Mouse (Mus musculus) lung, postnatal 36 days (tissue): ENCODE data around the gene Meltf.

ENCODE experiments used
- DNase-seq: peaks from one replicate; pipeline ENCODE4 v3.0.0; 2022; ENCODE audit warnings: mixed read lengths

Gene Meltf

DNA sequence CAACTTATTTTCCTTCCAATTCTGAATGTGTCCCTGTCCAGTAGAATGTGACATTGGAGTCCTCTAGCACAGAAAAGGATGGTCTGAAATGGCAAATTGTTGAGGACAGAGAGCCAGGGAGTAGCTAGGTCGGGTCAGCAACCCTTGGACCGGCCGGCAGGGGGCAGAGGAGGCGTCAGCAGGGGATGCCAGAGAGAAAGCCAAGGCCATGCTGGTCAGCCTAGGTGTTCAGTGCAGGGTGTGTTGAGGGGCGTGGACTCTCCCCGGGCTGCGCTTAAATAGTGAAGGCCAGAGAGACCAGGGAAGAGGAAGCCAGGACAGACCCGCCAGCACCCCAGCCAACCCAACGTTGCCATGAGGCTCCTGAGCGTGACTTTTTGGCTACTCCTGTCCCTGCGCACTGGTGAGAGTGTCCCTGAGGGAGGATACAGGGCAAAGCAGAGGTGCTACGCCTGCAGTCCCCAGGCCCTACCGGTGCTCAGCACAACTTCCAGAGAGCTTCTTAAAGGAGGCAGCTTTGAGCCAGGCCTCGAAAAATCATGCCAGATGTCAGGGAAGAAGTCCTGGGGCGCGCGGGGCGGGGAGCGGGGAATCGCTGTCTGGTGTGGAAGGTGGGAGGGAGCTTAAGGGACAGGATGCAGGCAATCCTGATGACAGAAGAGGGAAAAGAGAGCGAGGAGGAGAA, at the start of gene Meltf:
Gene Meltf, plus strand, starts transcription at position 238 of the 685 bp plus-strand sequence.
- DNase-seq, result peak; percentile 80

DNA sequence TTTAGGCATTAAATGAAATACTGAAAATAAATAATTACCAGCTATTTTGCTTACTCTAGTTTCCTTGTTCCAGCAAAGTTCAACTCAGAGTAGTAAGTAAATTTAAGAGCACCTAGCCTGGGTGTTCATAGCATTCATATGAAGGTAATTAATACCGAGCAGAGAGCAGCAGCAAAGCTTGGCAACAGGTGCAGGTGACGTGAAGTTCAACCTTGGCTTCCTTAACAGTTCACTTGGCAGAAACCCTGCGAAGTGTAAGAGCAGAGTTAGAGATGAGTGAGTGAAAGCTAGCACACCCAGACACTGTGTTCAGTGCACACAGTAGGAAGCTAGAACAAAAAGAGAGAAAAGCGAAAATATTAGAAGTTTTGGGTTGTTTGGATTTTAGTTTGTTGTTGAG, 47.9 kb upstream of the Meltf start:
- no peak for DNase-seq

DNA sequence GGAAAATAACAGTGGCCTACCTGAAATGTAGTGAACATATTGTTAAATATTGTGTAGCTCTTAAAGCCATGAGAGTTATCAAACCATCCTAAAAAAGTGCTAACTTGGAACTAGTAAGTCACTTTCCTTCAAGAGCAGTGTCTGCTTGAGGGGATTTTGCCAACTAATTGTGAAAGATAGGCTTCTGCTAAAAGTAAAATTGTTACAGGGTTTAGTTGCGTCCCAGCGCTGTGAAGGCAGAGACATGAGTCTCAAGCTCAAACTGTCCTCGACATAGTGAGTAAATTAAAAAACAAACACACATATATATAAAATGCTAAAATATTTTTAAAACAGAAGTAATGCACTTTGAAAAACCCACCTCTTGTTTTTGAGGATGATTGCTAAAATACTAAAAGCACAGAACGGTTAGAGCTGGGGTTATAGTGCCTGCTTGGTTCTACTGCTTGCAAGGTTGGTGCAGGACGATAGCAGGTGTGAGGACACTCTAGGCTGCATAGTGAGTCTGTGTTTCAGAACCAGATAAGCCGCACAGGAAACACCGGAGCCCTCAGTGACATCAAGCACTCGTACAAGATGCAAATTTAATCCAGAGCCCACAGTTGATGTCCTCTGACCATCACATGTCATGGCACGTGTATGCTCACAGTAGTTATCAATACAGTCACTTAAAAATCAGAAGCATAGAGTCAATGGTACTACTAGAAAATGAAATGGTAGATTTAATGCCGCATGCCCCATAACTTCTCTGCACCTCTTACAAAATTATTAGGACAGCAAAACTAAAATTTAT, 45.8 kb upstream of the Meltf start:
- no peak for DNase-seq

DNA sequence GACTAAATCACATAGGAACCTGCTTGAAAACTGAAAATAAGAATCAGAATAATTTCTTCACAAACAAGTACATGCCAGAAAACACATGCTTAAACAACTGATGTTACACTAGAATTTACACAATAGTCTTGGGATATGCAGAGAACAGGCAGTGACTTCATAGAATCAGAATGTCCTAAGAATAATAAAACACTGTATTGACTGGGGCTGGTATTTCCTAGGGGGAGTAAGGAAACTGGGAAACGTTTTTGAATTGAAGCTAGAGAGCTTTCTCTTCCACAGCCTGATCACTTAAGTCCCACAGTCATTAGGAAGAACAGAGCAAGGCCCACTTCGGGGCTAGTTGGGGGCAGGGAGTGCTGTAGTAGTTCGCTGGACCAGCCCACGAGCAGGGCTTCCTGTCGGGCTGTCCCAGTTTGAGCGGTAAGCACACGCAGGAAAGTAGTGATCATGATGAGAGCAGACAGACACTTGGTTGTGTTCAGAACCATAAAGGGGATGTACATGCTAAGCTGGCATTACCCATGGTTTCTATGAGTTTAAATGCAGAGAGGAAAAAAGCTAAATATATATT, 44.5 kb upstream of the Meltf start:
- DNase-seq, result peak; percentile 34

DNA sequence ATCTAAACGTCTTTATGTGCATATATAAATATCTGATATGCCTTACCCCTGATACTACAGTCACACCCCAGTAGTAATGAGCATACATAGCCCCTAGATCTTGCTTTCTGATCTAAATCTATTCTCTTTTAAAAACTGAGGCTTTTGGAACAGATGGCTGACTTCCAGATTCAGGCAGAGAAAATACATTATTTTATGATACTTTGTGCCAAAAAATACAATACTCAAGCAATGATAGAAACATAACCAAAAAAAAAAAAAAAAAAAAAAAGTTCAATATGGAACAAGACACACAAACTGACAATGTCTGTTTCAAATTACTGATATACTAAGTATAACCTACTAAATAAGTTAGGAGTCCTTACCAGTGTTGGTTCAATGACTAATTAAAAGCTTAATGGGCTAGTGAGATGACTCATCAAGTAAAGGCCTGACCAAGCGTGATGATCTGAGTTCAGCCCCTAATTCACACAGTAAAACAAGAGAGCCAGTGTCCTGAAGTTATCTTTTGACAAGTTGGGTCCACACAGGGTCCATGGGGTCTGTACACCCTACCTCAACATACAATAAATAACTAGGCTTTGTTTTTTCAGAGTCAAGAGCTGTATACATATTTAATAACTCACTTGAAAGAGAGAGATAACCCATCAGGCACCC, 43.8 kb upstream of the Meltf start:
- no peak for DNase-seq

DNA sequence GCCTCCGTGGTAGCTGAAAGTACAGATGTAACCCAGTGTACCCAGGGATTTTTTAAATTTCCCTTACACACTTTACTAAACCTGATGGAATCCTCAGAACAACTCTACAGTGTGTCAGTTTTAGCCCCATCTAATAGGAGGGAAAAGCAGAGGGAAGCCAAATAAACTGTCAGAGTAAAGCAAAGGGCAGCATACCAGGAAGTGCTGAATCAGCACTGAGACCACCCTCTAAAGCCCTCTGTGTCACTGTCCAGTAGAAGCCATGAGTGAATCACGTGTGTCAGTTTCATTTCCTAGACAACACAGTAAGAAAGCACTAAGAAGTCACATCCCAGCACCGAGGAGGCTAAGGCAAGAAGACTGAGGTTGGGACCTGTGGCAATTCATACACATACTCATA, 41.2 kb upstream of the Meltf start:
- DNase-seq, result no peak

DNA sequence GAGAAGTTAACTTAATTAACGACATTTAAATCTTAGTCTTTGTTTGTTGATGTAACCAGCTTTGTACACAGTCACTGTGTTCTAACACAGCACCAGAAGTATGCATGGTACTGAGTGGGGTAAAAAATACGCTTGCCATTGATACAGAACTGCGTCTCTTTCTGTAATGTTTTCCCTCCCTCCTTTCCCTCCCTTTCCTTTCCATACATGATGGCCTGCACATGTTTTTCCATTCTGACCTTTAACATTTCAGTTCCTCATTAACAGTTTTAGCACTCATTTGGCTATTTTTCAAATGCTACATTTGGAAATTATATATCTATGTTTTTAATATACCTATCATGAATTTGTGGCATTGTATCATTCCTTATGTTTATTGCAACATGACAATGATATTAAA, 34.4 kb upstream of the Meltf start:
- DNase-seq, result no peak

DNA sequence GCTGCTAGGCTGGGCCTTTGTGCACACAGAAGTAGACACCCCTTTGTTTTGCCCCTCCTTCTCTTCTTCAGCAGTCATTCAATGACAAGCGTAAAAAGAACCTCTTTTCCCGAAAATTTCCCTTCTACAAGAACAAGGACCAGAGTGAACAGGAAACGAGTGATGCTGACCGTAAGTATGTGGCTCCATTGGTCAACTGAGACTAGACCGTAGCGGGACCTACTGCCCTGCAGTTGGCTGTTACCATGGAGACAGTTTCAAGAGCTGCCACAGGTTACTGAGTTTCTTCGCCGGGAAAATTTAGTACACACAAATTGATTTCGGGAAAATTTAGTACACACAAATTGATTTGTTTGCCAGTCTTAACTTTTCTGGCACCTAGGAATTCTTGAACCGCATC, 31.8 kb upstream of the Meltf start:
- DNase-seq, result no peak

DNA sequence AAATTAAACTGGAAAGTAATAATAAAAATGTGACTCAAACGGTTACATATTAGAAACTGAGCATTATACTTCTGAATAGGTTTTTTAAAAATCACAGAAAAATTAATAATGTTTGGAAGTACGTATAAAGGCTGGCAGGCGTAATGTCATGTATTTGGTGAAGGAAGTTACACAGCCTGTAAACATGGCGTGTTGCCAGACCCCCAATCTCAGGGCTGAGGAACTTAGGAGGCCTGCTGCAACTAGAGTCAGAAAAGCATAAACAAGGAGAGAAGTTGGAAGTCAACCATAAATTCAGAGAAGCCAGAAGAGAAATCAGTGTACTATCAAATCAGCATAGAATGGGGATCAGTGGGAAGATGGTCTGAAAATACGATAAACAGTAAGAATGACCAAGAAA, 14.7 kb upstream of the Meltf start:
- DNase-seq, result peak; percentile 40

DNA sequence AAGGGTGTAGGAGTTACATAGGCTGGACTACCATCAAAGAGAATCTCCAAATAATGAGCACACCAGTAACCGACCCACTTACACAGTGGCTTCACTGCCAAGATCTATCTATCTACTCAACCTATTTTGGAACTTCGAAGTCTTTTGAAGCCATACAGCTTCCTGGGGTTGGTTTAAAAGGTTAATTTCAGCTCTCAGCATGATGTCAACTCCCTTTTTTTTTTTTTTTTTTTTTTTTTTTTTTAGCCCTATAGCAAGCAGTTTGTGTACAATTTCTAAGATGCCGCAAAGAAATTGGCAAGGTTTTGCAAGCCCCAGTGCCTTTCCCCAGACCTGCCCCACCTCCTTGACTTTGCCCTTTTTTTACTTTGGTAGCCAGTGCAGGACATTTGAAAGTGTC, 13.4 kb upstream of the Meltf start:
- no peak for DNase-seq

DNA sequence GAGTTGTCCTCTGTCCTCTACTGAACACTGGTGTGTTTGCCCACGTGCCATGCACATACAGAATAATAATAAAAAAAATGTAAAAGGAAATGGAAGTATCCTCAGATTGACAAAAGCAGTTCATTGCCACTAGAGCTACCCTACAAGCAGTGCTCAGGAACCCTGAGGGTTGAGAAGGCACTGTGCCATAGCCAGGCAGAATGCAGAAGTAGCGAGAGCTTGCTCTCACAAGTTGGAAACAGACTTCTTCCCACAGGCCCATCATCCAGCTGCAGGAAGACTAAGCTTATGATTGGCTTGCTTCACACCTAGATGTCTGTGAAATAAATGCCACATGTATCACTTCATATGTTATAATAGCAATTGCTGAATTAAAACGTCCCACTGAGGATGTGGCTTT, 11.7 kb upstream of the Meltf start:
- no peak for DNase-seq

DNA sequence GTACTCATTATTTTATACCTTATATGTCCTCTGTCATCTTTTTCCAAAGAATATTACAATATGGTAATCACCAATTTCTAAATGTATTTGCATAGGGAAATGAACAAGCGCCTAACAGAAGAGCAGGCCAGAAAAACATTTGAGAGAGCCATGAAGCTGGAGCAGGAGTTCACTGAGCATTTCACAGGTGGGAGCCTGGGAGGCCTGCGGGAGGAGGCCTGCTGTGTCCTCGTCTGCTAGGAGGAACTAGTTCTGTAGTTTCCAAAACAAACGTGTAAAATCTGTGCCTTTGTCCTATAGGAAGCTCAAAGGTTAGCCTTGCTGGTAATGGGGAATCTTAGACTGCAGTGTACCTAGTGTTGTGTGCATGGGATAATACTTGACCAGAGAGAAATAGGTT, 10.9 kb upstream of the Meltf start:
- DNase-seq, result no peak

DNA sequence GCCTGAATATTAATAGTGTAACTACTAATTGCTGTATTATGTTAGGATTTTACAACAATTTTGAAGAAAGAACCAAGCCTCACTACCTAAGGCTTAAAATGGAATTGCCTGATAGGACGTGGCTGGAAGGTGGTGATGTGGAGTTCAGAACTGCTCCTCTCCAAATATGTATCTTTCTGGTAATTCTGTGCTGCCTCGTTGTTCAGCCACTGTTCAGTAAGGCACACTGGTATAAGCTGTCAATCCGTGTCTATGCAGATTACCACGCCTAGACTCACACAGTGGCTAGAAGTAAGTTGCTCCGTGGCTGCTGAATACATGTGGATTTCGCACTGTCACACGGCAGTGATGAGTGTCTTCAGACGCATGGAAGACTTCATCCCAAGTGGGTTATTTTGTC, 4.9 kb upstream of the Meltf start:
- no peak for DNase-seq

DNA sequence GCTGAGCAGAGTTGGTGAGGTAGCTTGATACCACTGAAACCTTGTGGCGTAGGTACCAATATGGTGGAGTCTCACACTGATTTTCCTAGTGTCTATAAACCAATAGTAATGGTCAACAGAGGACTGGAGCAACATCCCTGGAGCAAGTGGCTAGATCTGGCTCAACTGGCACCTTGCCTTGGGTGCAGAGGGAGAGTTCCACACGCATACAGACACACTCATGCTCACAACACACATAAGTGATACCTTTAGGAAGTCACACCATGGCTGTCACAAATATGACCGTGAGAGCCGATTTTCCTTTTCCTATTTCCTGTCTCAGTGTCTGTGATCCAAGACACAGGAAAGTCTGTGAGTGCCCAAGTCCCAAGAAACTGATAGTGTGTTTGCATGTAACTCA, 3.2 kb upstream of the Meltf start:
- no peak for DNase-seq

DNA sequence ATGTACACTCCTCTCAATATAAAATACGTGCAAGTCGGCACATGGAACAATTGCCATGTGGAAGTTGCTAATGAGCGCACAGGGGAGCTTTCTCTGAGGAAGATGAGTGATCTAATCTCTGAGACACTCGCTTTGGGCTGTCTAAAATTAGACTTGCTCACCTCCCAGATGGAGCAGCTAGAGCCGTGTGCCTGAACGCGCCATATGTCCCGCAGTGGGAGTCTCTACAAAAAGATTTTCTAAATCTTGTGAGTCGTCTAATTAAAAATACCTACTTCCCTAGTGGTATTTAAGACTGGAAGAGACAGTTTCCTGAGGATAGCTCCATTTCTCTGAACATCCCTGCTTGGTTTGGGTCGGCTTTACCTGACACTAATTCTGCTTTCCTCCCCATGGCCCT, 2.2 kb upstream of the Meltf start:
- DNase-seq, result no peak

DNA sequence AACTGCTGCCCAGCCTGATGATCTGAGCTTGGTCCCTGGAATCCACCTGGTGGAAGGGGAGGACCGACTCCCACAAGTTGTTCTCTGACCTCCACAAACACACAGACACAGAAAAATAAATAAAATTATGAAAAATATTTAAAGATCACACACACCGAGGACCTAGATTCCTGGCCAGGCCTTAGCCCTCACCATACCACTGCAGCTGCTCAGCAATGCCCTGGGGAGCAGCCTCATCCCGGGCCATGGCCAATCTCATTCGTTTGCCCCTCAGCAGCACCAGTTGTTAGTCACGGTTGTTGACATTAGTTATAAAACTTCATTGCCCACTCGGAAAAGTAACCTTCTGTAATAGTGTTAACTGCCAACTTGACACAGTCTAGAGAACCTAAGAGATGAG, 558 bp upstream of the Meltf start:
- DNase-seq, result no peak

DNA sequence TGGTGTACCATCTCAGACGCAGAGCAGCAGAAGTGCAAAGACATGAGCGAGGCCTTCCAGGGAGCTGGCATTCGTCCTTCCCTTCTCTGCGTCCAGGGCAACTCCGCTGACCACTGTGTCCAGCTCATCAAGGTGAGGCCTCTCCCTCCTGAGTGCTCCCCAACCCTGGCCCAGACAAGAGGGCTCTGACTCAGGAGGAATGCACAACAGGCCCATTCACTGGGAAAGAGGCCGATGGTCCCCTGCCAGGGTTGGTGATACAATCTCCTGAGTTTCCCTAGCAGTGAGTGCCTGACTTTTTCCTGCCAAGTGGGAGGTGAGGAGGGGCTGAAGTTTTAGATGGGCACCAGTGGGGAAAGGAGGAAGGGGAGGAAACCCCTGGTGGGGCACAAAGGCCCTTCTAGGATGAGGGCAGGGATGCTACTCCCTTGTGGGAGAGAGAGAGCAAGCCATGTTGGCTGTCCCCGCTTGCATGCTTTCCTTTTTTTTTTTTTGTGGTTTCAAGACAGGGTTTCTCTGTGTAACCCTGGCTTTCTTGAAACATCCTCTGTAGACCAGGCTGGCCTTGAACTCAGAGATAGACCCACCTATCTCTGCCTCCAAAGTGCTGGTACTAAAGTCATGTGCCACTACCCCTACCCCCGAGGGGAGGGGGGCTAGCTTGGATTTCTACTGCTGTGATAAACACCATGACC, 1.7 kb downstream of the Meltf start:
- DNase-seq, result no peak

DNA sequence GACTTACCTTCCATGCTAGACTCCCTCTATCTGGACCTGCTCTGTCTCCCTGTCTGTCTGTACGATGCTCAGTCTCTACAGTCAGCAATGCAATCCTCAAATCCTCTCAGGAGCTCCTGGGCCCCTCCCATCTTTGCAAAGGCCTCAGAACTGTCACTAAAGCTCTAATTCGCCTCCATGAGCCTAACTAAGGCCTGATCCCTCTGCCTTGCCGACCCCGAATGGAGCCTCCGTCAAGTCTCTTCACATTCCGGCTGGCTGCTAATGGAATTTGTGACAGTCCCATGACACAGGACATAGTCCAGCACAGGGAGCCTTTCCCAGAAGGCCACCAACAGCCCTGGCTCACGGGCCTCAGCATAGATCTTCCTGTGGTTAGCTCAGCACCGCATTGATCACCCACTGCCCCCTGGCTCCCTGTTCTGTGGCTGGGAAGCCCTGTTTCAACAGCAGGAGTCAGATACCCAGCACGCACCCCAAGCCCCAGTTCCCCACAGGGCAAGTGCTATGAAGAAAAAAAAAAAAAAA, 3.8 kb downstream of the Meltf start:
- DNase-seq, result no peak

DNA sequence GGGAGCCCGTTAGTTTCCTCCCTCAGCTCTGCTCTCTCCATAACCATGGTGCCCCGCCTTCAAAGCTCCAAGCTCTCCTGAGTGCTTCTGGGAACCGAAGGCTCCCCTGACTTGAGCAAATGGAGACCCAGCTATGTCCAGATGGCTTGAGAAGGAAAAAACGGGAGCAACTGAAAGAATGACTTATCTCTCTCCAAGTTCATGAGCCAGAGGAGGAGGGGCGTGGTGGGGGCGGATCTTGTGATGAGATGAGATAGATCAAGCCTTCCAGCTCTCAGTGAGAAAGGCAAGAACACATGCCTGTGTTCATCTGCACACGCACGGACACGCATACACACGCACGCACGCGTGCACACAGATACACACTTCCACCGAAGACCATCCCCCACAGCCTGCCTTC, 4.7 kb downstream of the Meltf start:
- peak; percentile 26 for DNase-seq

DNA sequence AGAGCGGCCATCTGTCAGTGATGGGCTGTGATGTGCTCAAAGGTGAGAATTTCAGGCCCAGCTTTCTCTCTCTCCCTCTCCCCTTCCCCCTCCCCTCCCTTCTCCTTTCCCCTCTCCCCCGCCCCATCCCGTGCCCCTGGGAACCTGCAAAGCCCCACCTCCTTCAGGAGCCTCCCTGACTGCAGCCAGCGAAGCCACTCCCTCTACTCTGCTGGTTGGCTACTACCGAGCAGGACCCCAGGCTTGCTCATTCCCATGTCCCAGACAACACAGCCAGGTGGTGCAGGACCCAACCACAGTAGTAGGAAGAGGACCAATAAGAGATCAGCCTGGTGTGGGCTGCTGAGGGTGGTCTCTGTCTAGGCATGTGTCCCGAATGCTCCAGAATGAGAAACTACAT, 5.3 kb downstream of the Meltf start:
- no peak for DNase-seq

DNA sequence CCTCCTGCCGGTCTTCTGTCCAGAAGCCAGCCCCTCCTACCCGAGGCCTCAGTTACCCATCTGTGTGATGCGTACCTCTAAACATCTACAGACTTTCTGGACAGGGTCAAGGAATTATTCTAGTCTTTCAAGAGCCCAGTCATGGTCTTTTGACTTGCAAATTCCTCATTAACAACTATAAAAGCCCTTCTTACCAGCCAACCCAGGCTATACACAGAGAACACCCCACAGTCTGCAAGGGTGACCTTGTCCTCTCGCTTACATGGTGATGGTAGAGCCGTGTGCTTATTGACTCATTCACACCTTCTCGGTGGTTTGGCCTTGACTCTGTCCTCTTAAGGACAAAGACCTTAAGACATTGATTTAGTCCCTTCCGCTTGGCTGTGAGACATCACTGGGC, 12.3 kb downstream of the Meltf start:
- DNase-seq, result no peak

DNA sequence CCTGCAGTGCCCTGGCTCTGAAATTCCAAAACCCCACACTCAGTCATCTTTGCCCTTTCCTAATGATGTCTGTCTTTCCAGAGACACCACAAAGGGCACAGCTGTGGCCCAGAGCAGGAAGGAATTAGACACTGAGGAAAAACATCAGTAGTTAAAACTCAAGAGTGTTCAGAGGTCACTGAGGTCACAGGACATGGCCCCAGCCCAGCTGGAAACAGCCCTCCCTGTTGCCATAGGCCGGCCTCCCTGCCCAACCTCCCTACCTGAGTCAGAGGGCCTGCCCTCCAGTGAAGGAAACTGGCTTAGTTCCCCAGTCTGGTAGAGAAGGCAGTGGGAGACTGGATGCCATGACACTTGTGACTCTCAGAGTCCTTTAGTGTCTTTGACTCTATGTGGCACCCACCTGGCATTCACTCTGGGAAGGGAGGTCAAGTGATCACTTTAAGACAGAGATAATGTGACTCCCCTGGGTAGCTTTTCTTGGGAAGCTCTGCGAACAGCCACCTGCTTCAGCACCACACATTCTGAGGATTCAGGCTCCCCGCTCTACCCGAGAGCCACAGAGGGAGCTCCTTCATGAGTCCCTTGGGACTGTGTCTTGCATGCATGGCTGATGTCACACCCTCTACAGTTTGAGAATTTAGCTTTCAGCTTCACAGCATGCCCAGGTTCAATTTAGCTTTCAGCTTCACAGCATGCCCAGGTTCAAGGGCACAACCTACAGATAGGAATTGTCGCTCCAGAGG, 15.0 kb downstream of the Meltf start:
- no peak for DNase-seq
